Mouse (Mus musculus): ENCODE data around the gene Lhfp.

The Lhfp gene

DNA sequence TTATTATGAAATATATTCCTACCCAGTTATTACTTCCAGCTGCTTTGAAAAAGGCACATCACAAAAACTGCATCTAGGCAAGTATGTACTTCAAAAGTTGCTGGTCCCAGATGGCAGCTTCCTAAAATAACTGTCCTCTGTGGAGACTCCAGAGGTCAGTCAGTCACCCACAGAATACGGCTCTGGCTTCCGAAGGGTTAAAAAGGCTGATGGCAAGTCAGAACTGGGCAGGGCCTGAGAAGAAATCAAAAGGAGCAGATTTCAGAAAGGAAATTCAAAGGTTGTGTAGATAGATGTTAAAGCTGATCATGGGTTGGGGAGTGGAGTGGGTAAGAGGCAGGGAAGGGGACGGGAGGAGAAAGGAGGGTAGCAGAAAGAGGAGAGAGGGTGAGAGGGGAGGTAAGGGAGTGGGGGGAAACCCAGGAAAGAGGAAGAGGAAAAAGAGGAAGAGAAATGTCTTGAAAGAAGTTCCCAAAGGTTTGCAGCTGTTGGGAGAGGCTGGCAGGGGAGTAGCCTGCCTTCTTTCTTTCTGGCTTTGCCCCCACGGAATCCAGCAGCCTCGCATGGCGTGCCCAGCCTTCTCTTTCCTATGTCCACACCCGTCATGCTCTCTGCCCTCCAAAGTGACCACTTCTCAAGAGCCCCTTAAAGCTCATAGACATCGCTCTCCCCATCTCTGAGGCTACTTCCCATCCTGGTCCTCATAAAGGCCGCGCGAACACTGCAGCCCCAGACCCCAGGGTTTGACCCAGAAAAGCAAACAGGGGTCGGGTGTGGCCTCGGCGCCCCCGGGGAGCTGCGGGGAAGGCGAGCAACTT lies 526 bp upstream of the Lhfp start:
- no peak for DNase-seq (ENCODE audit: low read depth in 2 of 2, low spot score in 2 of 2)

DNA sequence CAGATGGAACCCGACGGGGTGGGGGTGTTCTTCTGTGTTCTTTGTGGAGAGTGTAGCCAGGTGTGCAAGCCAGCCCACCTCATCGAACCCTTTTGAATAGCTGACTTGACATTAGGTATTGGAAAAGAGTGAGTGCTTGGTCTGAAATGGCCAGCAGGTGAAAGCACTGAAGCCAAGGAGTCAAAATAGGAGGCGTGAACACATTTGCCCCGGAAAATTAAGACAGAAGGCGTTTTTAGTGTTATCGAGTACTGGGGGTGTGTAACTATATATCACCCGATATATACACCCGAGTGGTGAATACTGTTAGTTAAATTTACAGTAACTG lies 876 bp downstream of the Lhfp start:
- no peak for DNase-seq (ENCODE audit: low read depth in 2 of 2, low spot score in 2 of 2)

- DNase-seq (ENCODE audit: low read depth in 2 of 2, low spot score in 2 of 2), result no peak
Observed at GRCm38 (mm10) chr3:53043206-53043780, 2.0 kb downstream of the Lhfp start.

GRCm38 (mm10) chr3:53044238-53044637 lies 2.9 kb downstream of the Lhfp start:
- no peak for DNase-seq (ENCODE audit: low read depth in 2 of 2, low spot score in 2 of 2)

- DNase-seq (ENCODE audit: low read depth in 2 of 2, low spot score in 2 of 2), result no peak
Observed at GRCm38 (mm10) chr3:53044682-53045299, 3.5 kb downstream of the Lhfp start.

DNA sequence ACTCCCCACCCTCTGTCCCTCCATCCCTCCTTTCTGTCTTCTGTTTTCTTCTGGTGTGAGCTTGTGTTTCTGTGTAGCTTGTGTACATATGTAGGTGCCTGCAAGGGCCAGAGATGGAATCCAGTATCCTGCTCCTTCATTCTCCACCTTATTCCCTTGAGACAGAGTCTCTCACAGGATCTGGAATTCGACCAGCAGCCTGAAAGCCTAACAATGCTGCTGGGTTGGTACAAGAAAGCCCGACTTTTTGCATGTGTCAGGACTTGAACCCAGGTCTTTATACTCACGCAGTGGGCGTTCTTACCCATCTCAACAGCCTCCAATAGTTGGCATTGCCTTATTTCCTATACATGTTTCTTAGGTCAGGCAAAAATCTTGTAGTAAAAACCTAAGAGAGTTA lies 4.4 kb downstream of the Lhfp start:
- DNase-seq (ENCODE audit: low read depth in 2 of 2, low spot score in 2 of 2), result no peak

DNA sequence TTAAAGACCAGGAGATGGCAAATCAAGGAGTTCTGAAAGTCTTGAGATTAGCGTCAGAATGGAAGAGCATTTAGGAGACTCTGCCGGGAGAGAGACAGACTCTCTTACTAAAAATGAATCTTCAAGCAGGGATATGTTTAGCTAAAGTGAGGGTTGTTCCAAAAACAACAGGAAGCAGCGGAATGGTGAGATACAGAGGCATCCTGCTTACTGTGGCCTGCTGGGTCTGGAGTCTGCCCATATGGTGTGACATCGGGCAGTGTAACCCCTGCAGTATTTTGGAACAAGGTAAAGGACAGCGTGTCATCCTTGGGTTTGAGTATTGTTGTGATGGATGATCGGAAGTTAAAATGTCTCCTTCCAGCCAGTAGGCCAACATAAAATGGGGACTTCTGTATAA lies 5.0 kb downstream of the Lhfp start:
- DNase-seq (ENCODE audit: low read depth in 2 of 2, low spot score in 2 of 2), result no peak

DNA sequence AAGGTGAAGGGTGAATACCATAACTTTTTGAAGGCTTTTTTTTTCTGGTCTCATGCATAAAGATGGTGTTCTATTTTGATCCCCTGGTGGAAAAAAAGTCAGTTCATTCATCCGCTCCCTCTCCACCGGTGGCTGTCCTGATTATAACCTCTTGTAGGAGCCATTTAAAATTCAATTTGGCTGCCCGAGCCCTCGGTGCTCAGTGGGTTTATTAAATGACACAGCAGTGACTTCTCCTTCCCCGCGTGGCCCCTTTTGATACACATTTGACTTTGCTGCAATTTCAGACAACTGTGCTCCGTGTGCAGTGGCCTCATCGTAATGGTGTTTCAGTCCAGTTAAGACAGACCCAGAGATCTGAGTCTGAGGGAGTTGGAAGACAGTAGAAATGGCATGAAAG lies 11.1 kb downstream of the Lhfp start:
- no peak for DNase-seq (ENCODE audit: low read depth in 2 of 2, low spot score in 2 of 2)

DNA sequence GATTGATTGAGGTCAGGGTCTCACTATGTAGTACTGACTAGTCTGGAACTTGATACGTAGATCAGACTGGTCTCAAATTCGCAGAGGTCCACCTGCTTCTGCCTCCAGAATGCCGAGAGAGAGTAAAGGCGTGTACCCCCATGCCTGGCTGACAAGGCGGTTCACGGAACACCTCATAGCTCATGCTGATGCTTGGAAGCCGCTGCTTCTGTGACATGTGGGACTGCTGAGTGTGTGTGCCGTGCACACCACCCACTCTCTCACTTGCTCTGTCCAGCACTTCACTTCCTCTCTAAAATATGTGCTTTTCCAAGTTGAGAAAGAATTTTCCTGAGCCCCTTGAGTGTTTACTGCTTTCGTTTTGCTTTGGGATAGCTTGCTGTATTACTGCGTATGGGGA lies 15.1 kb downstream of the Lhfp start:
- DNase-seq (ENCODE audit: low read depth in 2 of 2, low spot score in 2 of 2), result no peak

DNA sequence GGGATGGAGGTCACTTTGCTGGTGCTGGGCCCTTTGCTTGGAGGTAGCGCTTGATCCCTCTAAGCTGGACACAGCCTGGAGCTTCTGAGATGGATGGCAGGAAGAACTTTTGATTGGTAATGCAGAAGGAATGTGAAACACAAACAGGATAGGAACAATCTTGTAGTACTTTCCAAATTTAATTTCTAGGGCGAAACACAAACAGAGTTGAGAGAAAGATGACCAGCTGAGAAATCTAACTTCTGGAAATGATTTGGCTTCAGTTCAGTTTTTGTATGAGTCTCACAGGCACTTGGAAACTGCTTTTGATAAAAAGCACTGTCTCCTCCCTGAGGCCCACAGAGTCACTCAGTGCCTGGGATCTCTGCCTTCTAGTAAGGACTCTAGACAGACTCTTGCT lies 18.6 kb downstream of the Lhfp start:
- no peak for DNase-seq (ENCODE audit: low read depth in 2 of 2, low spot score in 2 of 2)

GRCm38 (mm10) chr3:53063423-53064147 lies 22.3 kb downstream of the Lhfp start:
- no peak for DNase-seq (ENCODE audit: low read depth in 2 of 2, low spot score in 2 of 2)

DNA sequence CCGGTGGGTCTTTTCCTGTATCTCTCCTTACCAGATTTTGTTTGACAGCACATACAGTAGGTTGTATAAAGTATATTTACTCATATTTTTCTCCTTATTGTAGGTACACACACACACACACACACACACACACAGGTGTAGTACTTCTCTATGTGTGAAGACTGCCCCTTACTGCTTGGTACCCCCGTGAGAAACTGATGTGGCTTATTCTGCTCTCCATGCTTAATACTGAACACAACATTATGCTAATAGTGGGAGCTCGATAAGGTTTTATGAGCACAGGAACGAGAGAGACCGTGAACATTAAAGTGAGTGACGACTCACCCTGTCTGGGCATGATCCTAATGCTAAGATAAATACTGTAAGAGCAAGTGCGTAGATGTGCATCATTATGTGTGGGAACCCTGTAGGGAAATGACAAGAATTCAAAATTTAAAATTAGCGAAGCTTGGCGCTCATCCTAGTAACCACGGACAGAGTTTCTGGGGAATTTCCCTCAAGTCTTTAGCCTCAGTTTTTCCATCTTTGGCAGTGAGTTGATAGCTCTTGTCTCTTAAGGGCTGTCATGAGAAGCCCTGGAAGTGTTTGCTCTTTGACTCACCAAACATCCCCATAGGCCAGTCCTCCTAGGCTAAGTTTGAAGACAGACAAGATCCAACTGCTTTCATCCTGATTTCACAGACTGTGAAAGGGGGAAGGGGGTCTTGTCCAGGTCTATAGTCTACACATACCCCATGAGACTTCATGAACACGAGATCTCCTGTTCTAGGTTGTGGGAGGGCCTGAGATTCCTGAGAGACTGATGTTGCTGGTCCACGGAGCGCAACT lies 24.2 kb downstream of the Lhfp start:
- no peak for DNase-seq (ENCODE audit: low read depth in 2 of 2, low spot score in 2 of 2)

- no peak for DNase-seq (ENCODE audit: low read depth in 2 of 2, low spot score in 2 of 2)
Observed at GRCm38 (mm10) chr3:53066095-53066372, 24.7 kb downstream of the Lhfp start.

DNA sequence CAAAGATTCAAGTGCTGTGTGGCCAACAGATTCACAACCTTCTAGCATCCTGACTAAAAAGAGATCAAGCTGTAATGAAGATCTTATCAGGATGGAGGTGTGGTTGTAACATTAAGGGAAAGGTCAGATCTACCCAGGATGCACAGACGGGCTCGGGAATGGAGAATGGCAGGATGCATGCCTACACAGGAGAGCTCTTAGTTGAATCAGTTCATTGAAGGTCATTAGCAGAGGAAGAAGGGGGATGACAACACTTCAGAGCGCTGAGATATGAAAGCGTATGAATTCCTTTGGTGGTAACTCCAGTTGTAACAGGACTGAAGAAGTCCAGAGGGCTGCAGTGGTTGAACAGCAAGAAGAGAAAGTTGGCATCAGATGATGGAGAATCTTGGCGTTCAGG lies 27.1 kb downstream of the Lhfp start:
- no peak for DNase-seq (ENCODE audit: low read depth in 2 of 2, low spot score in 2 of 2)

DNA sequence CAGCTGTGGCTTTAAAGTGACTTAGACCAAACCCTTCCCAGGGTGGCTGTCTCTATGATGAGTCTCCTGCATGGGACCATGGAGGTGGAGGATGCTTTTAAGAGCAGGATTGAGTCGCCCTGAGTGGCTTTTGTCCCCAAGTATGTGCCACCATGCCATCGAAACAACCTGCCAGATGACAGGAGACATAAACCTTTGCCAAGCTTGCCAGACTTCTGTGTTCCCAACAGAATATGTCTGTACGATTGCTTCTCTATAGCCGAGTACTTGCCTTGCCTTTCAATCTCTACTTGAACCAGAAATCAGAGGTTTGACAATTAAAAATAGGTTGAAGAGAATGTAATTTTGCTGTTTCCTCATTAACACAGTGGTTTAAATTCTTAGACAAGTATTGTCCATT lies 32.9 kb downstream of the Lhfp start:
- no peak for DNase-seq (ENCODE audit: low read depth in 2 of 2, low spot score in 2 of 2)

DNA sequence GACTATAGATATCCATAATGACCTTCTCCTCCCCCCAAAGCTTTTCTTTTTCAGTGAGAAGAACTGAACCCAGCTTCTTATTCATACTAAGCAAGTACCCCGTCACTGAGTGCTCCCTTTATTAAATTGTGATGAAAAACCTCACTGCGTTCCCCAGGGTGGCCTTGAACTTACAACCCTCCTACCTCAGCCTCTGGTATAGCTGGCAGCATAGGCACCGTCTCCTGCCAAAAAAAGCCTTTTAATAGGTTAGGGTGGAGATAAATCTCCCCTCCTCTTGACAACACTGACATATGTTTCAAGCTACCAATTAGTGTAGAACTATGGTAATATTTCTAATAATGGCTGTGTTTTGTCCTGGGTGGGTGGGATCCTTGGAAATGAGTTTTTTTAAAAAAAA lies 33.4 kb downstream of the Lhfp start:
- DNase-seq (ENCODE audit: low read depth in 2 of 2, low spot score in 2 of 2), result no peak

- DNase-seq (ENCODE audit: low read depth in 2 of 2, low spot score in 2 of 2), result no peak
Observed at GRCm38 (mm10) chr3:53080286-53080685, 39.0 kb downstream of the Lhfp start.

GRCm38 (mm10) chr3:53080710-53081109 lies 39.4 kb downstream of the Lhfp start:
- DNase-seq (ENCODE audit: low read depth in 2 of 2, low spot score in 2 of 2), result no peak

DNA sequence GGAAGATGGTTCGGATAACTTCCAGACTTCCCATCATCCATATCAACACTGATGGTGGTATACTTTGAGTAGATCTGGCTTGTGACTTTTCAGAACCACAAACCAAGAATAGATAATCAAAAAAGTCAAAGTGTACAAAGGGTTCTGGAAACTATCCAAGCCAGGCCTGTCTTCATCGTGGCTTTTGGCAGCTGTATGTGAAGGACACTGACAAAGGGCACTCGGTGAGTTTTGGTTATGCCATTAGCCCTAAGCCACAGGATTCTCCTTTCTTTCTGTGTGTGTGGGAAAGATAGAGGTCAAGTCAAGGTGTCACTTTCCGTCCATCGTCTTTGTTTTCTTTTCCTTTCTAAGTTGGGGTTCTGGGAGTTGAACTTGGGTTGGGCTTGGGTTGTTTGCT lies 42.4 kb downstream of the Lhfp start:
- DNase-seq (ENCODE audit: low read depth in 2 of 2, low spot score in 2 of 2), result no peak

DNA sequence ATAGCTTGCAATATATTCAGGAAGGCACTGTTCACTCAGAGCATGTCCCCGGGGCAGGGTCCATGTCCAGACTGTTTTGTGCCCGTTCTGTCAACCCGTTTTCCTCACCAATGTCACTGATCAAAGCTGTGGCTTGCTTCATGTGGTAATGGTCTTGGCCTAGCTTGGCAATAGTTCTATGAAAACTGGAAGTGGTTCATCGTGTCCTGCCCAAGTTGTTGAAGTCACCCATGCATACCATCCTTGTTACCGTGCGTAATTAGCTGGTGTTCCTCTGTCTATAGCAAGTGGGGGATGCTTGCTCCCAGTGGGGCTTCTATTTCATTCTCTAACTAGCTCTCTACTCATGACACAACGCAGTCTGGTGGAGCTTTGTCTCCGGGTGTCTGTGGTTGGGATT lies 43.5 kb downstream of the Lhfp start:
- DNase-seq (ENCODE audit: low read depth in 2 of 2, low spot score in 2 of 2), result no peak

DNA sequence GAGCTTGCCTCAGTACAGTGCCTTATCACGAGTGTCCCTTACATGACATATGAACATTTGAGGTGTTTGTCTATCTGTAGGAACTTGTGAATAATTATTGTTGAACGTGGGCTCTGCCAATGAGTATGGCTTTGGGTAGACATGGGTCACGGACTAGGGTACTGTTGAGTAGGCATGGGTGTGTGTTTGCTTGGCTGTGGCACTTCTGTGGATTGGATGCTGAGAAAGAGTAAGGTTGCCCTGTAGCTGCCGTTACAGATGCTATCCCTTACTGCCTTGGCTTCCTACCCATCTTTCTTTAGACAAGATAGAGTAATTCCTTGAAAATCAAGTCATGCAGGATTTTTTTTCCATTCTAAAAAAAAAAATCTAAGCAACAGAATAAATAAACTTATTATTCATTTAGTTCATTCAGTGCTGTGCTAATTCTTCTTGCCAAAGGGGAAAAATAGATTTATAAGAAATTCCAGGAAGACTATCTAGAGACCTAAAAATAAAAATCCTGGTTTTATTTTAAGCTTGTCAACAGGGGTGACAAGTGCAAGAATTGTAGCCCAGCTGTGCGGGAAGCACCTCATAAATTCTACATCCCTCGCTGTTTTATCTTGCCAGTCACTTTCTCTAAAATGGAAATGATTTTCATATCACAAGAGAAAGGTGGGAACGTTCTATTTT lies 45.3 kb downstream of the Lhfp start:
- DNase-seq (ENCODE audit: low read depth in 2 of 2, low spot score in 2 of 2), result no peak
